Mouse (Mus musculus): Measurements from ENCODE around the gene Gm6793.

GRCm38 (mm10) chr8:111992013-111992702 is 22.7 kb downstream of the Gm6793 start, which contains the start of gene Adat1:
- TF ChIP-seq EP300 (IDR thresholded peaks at IDR 0.05; ENCODE audit: low read depth) (no peak), CTCF (IDR thresholded peaks at IDR 0.05; ENCODE audit: low read depth) (peak; percentile 51)
